Mouse (Mus musculus) CH12F3 (cell line): ENCODE measurements around the gene Catip.

ENCODE experiments used
- in situ Hi-C: fragments of 300-500 bp; cut with MboI; formaldehyde crosslinking; loops from 2 replicates; pipeline ENCODE4 v1.14.3; 2020; ENCODE audit warnings: low sequenced_read_pairs

Catip gene

DNA sequence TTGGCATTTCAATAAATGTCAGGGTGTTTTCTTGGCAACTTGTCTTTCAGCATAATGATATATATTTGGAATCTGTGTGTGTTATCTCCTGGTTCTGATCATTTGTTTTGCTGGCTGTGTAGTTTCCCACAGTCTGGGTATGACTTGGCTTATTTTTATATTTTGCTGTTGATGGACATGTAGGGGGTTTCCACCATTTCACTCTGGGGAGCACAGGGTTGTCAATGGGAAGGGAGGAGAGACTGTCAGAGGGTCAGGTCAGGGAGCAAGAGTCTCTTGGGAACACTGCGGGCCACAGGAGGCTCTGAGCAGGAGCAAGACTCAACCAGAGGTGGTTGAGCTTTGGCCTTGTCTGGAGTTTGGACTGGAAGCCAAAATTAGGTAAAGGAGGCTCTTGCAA is 19.6 kb upstream of the Catip start:
- in situ Hi-C loops, result no loop called here

GRCm38 (mm10) chr1:74343161-74343560 is 18.7 kb upstream of the Catip start:
- in situ Hi-C loops, result no loop called here

DNA sequence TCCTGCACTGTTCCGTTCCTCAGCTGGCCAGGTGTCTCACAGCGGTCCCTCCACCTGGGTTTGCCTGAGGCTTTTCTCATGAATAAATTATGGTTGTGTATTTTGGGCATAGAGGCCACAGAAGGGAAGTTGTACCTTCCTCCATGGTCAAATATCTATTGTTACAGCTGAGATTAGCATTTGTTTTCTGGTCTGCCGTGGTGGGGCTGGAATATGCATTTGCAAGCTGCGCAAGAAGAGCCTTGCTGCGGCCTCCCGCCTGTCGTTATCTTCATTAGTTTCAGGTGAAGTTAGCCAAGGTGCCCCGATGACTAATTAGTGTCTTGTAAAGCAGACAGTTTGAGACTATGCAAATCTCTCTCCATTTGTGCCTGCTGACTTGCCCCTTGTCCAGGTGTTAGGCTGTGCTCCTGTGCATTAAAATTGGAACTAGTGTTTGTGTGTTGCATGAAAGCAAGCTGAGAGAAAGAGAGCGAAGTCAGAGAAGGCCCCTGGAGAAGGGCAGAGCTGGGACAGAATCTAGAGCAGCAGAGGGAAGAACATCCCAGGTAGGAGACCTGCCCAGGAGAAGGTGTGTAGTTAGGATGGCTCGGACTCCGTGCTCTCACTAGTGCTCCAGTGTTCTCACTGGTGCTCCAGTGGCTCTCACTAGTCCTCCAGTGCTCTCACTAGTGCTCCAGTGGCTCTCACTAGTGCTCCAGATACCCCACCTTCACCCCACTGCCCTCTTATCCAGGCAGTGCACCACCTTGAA is 17.6 kb upstream of the Catip start:
- in situ Hi-C loops, result no loop called here

GRCm38 (mm10) chr1:74351185-74351769 is 10.6 kb upstream of the Catip start:
- in situ Hi-C loops, result no loop called here

GRCm38 (mm10) chr1:74352532-74353096 is 9.3 kb upstream of the Catip start:
- in situ Hi-C loops, result no loop called here

DNA sequence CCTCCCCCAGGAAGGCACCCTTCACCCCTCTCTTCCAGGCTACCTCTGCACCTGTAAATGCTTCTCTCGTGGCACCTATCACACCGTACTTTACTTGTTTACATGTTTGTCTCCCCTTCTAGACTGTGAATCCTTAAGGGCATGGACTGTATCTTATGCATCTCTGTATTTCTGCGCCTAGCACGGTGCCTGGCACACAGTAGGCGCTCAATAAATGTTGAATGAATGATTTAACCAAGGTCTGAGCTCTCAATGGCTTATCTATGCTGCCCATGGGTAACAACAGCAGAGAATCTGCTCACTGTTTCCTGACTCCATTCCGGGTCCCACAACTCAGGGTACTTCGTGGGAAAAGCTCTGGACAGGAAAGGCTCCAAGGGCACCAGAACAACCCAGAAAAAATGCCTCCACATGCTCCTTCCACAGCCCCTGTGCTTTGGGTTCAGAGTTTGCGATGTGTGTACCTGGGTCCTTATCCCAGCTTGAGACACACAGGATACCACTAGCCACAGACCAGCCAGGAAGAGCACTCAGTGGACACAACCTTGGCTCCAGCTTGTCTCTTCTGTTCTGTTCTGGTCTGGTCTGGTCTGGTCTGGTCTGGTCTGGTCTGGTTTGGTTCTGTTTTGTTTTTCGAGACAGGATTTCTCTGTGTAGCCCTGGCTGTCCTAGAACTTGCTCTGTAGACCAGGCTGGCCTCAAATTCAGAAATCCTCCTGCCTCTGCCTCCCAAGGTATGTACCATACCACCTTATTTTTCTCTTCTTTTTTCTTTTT is 8.3 kb upstream of the Catip start:
- in situ Hi-C loops, result no loop called here

DNA sequence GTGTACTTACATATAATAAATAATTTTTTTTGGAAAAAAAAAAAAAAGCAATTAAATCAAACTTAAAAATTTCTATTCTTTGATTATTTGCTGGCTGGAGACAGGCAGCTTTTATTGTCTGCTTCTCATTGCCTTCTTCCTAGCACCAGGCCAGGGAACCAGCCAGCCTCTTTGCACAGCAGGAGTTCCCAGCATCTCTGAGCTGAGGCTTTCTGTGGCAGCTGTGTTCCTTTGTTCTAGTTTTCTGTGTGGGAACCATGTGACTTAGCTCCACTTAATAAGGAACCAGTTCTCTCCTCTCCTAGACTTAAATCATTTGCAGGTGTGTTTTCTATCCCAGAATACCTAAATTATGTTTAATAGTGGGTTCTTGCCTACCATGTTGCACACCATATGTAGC is 4.4 kb upstream of the Catip start:
- in situ Hi-C loops, result no loop called here

GRCm38 (mm10) chr1:74359952-74360517 is 1.9 kb upstream of the Catip start:
- in situ Hi-C loops, result no loop called here

DNA sequence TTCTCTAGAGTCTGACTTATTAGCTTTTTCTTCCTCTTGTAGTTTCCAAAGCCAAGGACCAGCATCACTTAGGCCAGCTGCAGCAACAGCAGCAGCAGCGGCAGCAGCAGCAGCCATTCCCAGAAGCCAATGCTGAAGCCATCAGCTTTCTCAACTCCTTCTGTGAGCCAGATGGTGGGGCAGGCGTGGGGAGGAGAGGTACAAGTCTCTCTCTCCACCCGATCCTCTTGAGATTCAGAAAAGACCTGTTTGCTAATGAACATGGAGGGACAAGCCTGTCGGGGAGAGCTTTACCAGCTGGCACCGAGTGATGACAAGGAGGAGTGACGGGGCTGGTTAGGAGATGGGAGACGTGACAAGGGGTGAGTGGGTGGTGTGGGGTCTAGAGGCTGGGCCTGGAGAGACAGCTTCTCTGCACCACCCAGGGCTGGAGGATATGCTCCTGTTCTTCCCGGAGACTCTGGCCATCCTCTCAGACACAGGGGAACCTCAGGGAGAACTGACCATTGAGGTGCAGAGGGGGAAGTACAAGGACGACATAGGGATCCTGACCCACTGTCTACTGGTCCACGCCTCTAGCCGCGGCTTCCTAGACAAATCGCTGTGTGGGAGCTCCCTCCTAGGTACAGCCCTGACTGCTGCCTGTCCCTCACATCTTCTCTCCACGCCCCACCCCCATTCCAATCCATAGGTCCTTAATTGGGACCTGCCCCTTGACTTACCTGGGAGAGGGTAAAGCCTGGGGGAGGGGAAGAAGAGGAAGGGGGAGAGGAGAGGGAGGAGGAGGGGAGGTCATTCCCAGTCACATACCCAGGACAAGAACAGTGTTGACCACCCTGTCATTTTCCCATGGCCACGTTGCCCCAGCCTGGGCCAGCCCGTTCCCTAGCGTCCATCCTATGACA is 669 bp downstream of the Catip start:
- in situ Hi-C loops, result no loop called here

DNA sequence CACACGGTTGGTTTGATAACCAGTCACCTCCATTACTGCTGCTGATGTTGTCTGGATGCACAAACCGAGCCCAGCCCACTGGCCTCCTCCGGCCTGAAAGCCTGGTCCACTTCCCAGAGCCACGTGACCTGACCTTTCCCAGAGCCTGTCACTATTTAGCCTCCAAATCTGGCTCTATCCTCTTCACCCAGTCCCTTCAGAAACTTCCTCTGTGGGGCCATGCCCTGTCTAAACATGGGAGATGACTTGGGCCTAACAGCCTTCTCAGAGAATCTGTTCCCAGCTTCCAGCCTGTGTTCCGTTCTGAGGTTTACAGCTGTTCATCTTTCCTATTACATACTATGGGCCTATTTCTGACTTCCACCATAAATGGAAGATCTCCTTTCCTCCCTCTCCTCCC is 1.5 kb downstream of the Catip start:
- in situ Hi-C loops, result no loop called here

DNA sequence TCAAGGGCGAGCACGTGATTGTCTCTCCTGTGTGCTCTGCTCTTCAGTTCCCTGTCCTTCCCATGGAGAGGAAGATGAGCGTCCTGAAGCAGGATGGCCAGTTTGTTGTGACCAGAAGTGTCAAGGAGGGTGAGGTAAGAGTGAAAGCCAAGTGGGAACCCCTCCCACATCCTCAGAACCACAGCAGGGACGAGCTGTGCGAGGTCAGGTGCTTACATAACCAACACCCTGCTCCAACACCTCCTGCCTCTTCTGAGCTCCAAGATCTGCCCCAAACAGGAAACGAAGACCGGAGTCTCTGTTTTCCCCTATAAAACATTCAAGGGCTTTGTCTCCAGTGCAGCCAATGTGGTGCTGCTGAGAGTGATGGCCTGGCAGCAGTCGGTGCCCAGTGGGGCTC is 2.4 kb downstream of the Catip start:
- in situ Hi-C loops, result no loop called here

DNA sequence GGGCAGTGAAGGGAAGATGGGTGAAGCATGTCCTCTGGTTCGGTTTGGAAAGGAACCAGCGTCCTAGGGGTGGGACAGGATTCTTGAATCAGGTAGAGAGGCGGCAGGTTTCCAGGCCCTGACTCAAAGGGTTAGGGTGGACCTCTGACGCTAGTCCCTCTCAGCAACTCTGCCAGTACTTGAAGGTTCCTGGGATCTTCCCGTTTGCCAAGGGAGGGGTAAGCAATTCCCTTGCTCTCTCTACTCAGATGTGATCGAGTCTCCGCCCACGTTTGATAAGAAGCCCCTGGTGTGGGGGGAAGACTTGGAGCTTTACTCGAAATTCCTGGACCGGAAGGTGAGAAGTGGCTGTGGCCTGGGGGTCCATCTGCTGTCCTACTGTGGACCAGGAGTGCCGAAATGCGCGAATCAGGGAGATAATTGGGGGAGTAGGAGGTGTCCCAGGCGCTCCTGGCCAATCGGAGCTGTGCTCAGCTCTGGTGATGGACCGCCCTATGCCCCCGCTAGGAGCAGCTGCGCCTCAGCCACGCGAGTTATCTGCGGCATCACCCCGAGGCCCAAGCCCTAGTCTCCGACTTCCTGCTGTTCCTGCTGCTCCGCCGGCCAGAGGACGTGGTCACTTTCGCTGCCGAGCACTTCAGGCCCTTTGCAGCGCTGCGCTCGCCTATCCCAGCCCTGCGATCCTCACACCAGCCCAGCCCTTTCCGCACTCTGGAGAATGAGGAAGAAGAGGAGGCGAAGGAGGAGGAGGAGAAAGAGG is 6.2 kb downstream of the Catip start:
- in situ Hi-C loops, result no loop called here

DNA sequence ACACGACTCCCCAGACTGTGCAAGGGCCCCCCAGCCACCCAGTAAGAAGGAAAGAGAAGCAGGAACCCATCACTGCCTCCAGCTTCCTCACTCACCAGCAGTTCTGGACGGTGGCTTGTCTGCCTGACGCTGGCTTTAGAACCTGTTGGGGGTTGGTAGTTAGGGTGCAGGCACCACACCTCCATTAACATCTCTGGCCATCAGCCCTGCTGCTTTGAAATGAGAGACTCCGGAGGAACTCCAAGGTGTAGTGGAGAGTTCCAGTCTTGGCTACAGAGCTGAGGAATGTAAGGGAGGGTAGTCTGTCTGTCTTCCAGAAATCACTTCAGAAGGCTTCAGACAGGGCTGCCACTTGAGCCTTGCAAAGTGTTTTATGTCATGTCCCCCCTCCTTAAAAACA is 8.1 kb downstream of the Catip start:
- in situ Hi-C loops, result no loop called here

DNA sequence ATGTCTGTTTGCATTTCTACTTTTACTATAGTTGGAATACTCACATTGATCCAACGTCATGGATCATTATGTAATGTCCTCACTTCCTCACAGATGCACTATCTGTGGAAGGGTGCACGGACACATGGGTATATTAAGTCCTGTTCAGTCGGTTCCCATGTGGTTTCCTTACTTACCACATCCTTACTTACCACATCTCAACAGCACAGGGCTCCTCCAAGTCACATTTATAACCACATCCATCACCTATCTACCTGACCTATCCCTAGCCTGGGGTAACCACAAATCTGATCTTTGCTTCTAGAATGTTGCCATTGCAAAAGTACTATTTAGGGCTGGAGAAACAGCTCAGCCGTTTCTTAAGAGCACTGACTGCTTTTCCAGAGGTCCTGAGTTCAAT is 11.5 kb downstream of the Catip start:
- in situ Hi-C loops, result no loop called here

DNA sequence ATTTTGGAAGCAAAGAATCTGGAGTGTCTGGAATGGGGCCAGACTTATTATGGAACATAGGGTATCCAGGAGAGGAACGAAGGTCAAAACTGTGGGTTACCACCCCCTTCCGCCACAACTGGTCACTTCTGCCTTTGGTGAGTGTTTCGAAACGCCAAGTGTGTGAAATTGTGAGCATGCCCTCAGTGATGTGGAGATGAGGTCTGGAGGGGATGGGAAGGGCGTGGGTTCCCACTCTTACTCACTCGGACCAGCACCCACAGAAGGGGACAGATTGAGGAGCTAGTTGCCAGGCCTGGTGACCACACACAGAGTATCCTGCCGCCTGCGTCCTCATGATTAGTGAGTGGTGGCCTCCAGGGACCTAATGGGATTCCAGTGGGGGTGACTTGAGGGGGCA is 13.1 kb downstream of the Catip start, which contains the start of gene Slc11a1:
TSS of gene Slc11a1 (plus strand) at position 216 of the 400 bp plus-strand sequence.
- in situ Hi-C loops, result no loop called here

GRCm38 (mm10) chr1:74375561-74375960 is 13.7 kb downstream of the Catip start:
- in situ Hi-C loops, result no loop called here

- in situ Hi-C loops, result no loop called here
These were observed 14.5 kb downstream of the Catip start for GRCm38 (mm10) chr1:74376396-74376795.

DNA sequence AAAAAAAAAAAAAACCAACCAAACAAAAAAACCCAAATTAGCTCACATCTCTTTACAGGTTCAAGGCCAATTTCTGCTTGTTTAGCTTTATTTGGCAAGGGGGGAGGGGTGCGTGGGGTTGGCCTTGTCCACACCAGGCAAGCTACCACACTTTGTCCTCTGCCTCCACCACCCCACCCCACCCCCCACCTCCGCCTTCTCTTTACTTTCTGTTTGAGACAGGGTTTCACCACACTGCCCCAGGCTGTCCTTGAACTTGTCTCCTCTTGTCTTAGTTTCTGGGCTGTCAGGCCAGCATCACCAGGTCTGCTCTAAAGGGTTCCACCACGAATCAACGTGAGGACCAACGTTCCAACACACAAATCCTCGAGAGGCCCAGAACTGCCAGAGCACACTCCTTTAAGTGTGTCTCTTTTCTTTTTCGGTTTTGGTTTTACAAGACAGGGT is 17.2 kb downstream of the Catip start:
- in situ Hi-C loops, result no loop called here

- in situ Hi-C loops, result no loop called here
These were observed 18.6 kb downstream of the Catip start for GRCm38 (mm10) chr1:74380484-74380883.
